Mouse (Mus musculus) layer of hippocampus, adult 18-20 months (tissue): ENCODE measurements around the gene Gabrp. TPM values are rescaled to one million over a fixed set of nuclear protein-coding genes. Genes with fewer than 3 reads are reported as not detected.
A peak's percentile ranks its signal among the peaks of the same experiment; 100 is the strongest.

Experiments used
- DNase-seq, 2 experiments: peaks; one replicate each; pipeline ENCODE4 v3.0.0; 2022; ENCODE audit warnings: low spot score in 2 of 2
- total RNA-seq, 2 experiments: library from RNA; stranded (reverse); gene quantifications; 2 replicates each; pipeline ENCODE4 v1.2.3; 2021

Gabrp gene
- total RNA-seq, 2 experiments from 2014 or later: not detected

DNA sequence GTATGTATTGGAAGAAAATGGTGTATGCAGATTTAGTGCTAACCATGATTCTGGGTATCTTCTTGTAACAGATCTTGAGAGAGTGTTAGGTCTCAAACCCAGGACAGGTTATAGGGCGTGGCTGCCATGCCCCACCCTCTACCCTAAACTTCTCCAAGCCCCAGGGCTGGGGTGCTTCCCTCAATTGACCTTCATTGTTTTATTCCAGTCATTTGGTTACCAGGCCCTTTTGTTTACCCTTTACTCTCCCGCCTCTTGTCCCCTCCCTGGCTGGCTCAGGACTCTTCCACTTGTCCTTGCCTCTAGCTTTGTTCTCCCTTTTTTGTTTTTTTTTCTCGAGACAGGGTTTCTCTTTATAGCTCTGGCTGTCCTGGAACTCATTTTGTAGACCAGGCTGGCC is 45.2 kb downstream of the Gabrp start:
- DNase-seq: no peak

- DNase-seq: no peak
These were observed 49.2 kb downstream of the Gabrp start for GRCm38 (mm10) chr11:33529576-33529975.

- peak; percentile 4 to 29 for DNase-seq
These were observed 65.3 kb downstream of the Gabrp start, which contains the start of gene Ranbp17 for GRCm38 (mm10) chr11:33513376-33513991. TSS of gene Ranbp17 (minus strand) at chr11:33513746.

- DNase-seq: peak; percentile 30 to 49
These were observed 65.8 kb downstream of the Gabrp start for GRCm38 (mm10) chr11:33512854-33513375.

DNA sequence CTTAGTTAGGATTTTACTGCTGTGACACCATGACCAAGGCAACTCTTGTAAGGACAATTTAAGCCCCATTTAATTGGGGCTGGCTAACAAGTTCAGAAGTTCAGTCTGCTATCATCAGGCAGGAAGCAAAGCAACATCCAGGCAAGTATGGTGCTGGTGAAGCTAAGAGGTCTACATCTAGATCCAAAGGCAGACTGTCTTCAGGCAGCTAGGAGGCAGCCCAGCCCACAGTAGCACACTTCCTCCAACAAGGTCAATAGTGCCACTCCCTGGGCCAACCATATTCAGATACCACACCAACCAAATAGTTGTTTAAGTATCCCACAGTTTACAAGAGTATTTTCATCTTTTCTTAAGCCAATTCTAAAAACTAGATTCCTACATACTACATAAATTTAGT is 69.4 kb downstream of the Gabrp start:
- DNase-seq: no peak

Other genes starting within 250 kb of the Gabrp start
- gene Ranbp17, start 65.2 kb downstream of the Gabrp start, total RNA-seq: 1 to 10 TPM; 8.9 to 9.6 TPM
- not detected for gene D130052B06Rik, start 20.3 kb upstream of the Gabrp start, total RNA-seq